Mouse (Mus musculus) kidney, embryonic 14.5 days (tissue): ENCODE data around the gene Frmd8. TPM values are rescaled to one million over a fixed set of nuclear protein-coding genes. Genes with fewer than 3 reads are reported as not detected.

Experiments used
- ATAC-seq: fragments of 200-750 bp; cut with Nextera tagmentation; 2 replicates; pipeline ENCODE4 v1.8.0; 2017; ENCODE audit warnings: moderate number of reproducible peaks, mild to moderate bottlenecking, moderate TSS enrichment, moderate library complexity; ENCODE audit not compliant: low FRiP score, low TSS enrichment
- H3K27ac ChIP-seq: fragments of 300-500 bp; sonication (generic); 2 replicates; pipeline ENCODE4 v1.5.1; 2014; ENCODE audit warnings: low read depth, mild to moderate bottlenecking, low read length, moderate library complexity, mixed read lengths
- H3K27me3 ChIP-seq: fragments of 300-500 bp; sonication (generic); 2 replicates; pipeline ENCODE4 v1.6.1; 2014; ENCODE audit warnings: mild to moderate bottlenecking, low read length; ENCODE audit not compliant: control insufficient read depth, insufficient read depth
- H3K36me3 ChIP-seq: fragments of 300-500 bp; sonication (generic); 2 replicates; pipeline ENCODE4 v1.6.1; 2014; ENCODE audit warnings: low read length, mixed read lengths; ENCODE audit not compliant: control insufficient read depth, insufficient read depth
- H3K4me1 ChIP-seq: fragments of 300-500 bp; sonication (generic); 2 replicates; pipeline ENCODE4 v1.6.1; 2014; ENCODE audit warnings: low read length, mixed read lengths; ENCODE audit not compliant: control insufficient read depth, insufficient read depth
- H3K4me2 ChIP-seq: fragments of 300-500 bp; sonication (generic); replicated peaks from 2 replicates; pipeline ENCODE4 v1.6.1; 2014; ENCODE audit warnings: low read depth, mild to moderate bottlenecking, low read length
- H3K4me3 ChIP-seq: fragments of 300-500 bp; sonication (generic); 2 replicates; pipeline ENCODE4 v1.5.1; 2014; ENCODE audit warnings: mild to moderate bottlenecking, low read length
- H3K9ac ChIP-seq: fragments of 300-500 bp; sonication (generic); 2 replicates; pipeline ENCODE4 v1.6.1; 2014; ENCODE audit warnings: low read depth, mild to moderate bottlenecking, low read length, moderate library complexity
- H3K9me3 ChIP-seq: fragments of 300-500 bp; sonication (generic); 2 replicates; pipeline ENCODE4 v1.6.1; 2016; ENCODE audit warnings: low read length; ENCODE audit not compliant: control insufficient read depth
- WGBS: fragments of 180-500 bp; shearing (Covaris S2); extraction: QIAGEN DNeasy Blood & Tissue Kit; methylation state at CpG from one replicate; pipeline ENCODE4 v1.1.7; 2014; 5-methylcytosine and 5-hydroxymethylcytosine counted together
- polyA plus RNA-seq: library from polyadenylated mRNA; unstranded; fragments of >200 nt; fragmentation: Nextera tagmentation; extraction: Ambion mirVana; gene quantifications from 2 replicates; pipeline ENCODE4 v1.2.1, GENCODE M21; 2014

Frmd8 gene
- 17.4 and 26.5 TPM in 2 replicates for polyA plus RNA-seq

- Histone ChIP-seq H3K9ac (peak within 1 kb of the TSS; percentile 71), H3K27me3 (no peaks in the 10 kb centered on the region), H3K36me3 (peaks cover 14% of the 10 kb centered on the region), H3K4me1 (peaks cover 26% of the 10 kb centered on the region), H3K27ac (peak within 1 kb of the TSS; percentile 53; the same call in 1 of the 2 replicates), H3K4me2 (peak within 1 kb of the TSS; percentile 66), H3K4me3 (peak within 1 kb of the TSS; percentile 68), H3K9me3 (no peaks in the 10 kb centered on the region)
- under 1% methylated on average over 37 of the region's 37 CpGs for WGBS
- peak; percentile 86 for ATAC-seq
These were observed at the start of gene Frmd8 for GRCm38 (mm10) chr19:5874969-5875480. TSS of gene Frmd8 (minus strand) at chr19:5875274.

- peak within 1 kb of the TSS; percentile 55 for H3K9ac ChIP-seq
- H3K4me1 ChIP-seq: peaks cover 29% of the 10 kb centered on the region
- no peaks in the 10 kb centered on the region; the same call in 1 of the 2 replicates for H3K36me3 ChIP-seq
- H3K4me3 ChIP-seq: peak within 1 kb of the TSS; percentile 71
- peak; percentile 94 for ATAC-seq
- no peaks in the 10 kb centered on the region for H3K27me3 ChIP-seq
- under 1% methylated on average over 18 of the region's 18 CpGs for WGBS
- H3K27ac ChIP-seq: peak within 1 kb of the TSS; percentile 85
- no peaks in the 10 kb centered on the region for H3K9me3 ChIP-seq
- H3K4me2 ChIP-seq: peak within 1 kb of the TSS; percentile 93
These were observed 49.6 kb upstream of the Frmd8 start, which contains the start of gene Cdc42ep2 for GRCm38 (mm10) chr19:5924713-5925093. TSS of gene Cdc42ep2 (minus strand) at chr19:5924816.

GRCm38 (mm10) chr19:5923990-5924712, 49.1 kb upstream of the Frmd8 start:
- H3K27me3 ChIP-seq: no peaks in the 10 kb centered on the region
- peak; percentile 71 for ATAC-seq
- H3K9me3 ChIP-seq: no peaks in the 10 kb centered on the region
- H3K4me1 ChIP-seq: peaks cover 23% of the 10 kb centered on the region
- under 1% methylated on average over 38 of the region's 38 CpGs for WGBS
- H3K27ac ChIP-seq: peak overlapping the region; percentile 85
- H3K36me3 ChIP-seq: no peaks in the 10 kb centered on the region; the same call in 1 of the 2 replicates
- peak overlapping the region; percentile 71 for H3K4me3 ChIP-seq
- H3K4me2 ChIP-seq: peak overlapping the region; percentile 93
- H3K9ac ChIP-seq: peak overlapping the region; percentile 55

GRCm38 (mm10) chr19:5922963-5923362, 47.9 kb upstream of the Frmd8 start:
- Histone ChIP-seq H3K4me2 (no peak overlapping the region; the same call in 1 of the 2 replicates), H3K9ac (no peak overlapping the region), H3K9me3 (no peaks in the 10 kb centered on the region), H3K27ac (no peak overlapping the region), H3K4me3 (no peak overlapping the region), H3K36me3 (peaks cover 8% of the 10 kb centered on the region), H3K4me1 (peaks cover 12% of the 10 kb centered on the region; the same call in 1 of the 2 replicates), H3K27me3 (no peaks in the 10 kb centered on the region)
- no peak for ATAC-seq
- 96% methylated on average over 3 of the region's 3 CpGs for WGBS

GRCm38 (mm10) chr19:5922119-5922942, 47.3 kb upstream of the Frmd8 start:
- Histone ChIP-seq H3K9ac (0 out of 2 replicates have a peak overlapping the region, but pooled peaks have one; percentile 48), H3K4me2 (peak overlapping the region; percentile 31; the same call in 1 of the 2 replicates)

GRCm38 (mm10) chr19:5921715-5922114, 46.6 kb upstream of the Frmd8 start:
- H3K4me3 ChIP-seq: no peak overlapping the region; the same call in 1 of the 2 replicates
- ATAC-seq: no peak

More at GRCm38 (mm10) chr19:5922119-5922942, 47.3 kb upstream of the Frmd8 start:
- Histone ChIP-seq H3K27me3 (no peaks in the 10 kb centered on the region), H3K27ac (no peak overlapping the region; the same call in 1 of the 2 replicates), H3K4me1 (peaks cover 11% of the 10 kb centered on the region; the same call in 1 of the 2 replicates), H3K9me3 (no peaks in the 10 kb centered on the region), H3K4me3 (no peak overlapping the region; the same call in 1 of the 2 replicates), H3K36me3 (peaks cover 13% of the 10 kb centered on the region)
- 68% methylated on average over 15 of the region's 15 CpGs for WGBS
- ATAC-seq: no peak

GRCm38 (mm10) chr19:5913007-5913719, 38.1 kb upstream of the Frmd8 start, which contains the start of gene Dpf2:
TSS of gene Dpf2 (minus strand) at chr19:5913010.
- peaks cover 15% of the 10 kb centered on the region; the same call in 1 of the 2 replicates for H3K36me3 ChIP-seq
- peak within 1 kb of the TSS; percentile 95 for H3K9ac ChIP-seq
- peak; percentile 73 for ATAC-seq
- peak within 1 kb of the TSS; percentile 63 for H3K4me2 ChIP-seq
- peak within 1 kb of the TSS; percentile 84 for H3K27ac ChIP-seq
- 21% methylated on average over 13 of the region's 13 CpGs for WGBS
- H3K4me1 ChIP-seq: peaks cover 14% of the 10 kb centered on the region
- no peaks in the 10 kb centered on the region for H3K9me3 ChIP-seq
- peak within 1 kb of the TSS; percentile 80 for H3K4me3 ChIP-seq
- H3K27me3 ChIP-seq: no peaks in the 10 kb centered on the region

More at GRCm38 (mm10) chr19:5921715-5922114, 46.6 kb upstream of the Frmd8 start:
- Histone ChIP-seq H3K27ac (no peak overlapping the region; the same call in 1 of the 2 replicates), H3K9ac (peak overlapping the region; percentile 48), H3K4me2 (peak overlapping the region; percentile 31), H3K4me1 (peaks cover 7% of the 10 kb centered on the region; the same call in 1 of the 2 replicates), H3K36me3 (peaks cover 19% of the 10 kb centered on the region), H3K9me3 (no peaks in the 10 kb centered on the region), H3K27me3 (no peaks in the 10 kb centered on the region)
- 20% methylated on average over 9 of the region's 9 CpGs for whole genome bisulfite sequencing
